Mouse (Mus musculus): ENCODE data around the gene Tmem150c. TPM values are rescaled to one million over a fixed set of nuclear protein-coding genes. Genes with fewer than 3 reads are reported as not detected.

The Tmem150c gene
- polyA plus RNA-seq, 1 experiment: not detected

DNA sequence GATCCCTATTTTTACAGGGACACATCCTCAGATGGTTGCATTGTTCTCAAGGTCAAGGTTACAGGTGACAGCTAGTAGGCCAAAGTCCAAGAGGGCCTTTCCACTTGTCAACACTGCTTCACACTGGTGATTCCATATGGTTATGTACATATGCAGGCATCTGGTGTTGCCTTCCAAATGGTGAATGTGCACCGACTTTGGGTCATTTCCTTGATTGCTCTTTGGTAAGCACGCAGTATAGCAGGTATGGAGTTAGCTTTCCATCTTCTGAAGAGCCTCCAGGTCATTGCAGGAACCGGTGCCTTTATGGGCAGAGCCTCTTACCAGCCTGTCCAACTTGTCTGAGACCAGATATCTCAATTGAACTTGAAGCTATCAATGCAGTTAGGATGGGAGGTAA, 127.0 kb downstream of the Tmem150c start:
- TF ChIP-seq GATA1 (IDR thresholded peaks at IDR 0.05; ENCODE audit: low read length) (no peak), TAL1 (IDR thresholded peaks at IDR 0.05; ENCODE audit: low read length) (no peak)
- Histone ChIP-seq H3K4me3 (replicated peaks) (no peak overlapping the region), H3K36me3 (ENCODE audit: control insufficient read depth) (peaks cover 73% of the 10 kb centered on the region), H3K9me3 (ENCODE audit: control insufficient read depth, low read length) (no peaks in the 10 kb centered on the region), H3K4me1 (ENCODE audit: control insufficient read depth) (peaks cover 31% of the 10 kb centered on the region), H3K27me3 (ENCODE audit: control insufficient read depth) (no peaks in the 10 kb centered on the region)

DNA sequence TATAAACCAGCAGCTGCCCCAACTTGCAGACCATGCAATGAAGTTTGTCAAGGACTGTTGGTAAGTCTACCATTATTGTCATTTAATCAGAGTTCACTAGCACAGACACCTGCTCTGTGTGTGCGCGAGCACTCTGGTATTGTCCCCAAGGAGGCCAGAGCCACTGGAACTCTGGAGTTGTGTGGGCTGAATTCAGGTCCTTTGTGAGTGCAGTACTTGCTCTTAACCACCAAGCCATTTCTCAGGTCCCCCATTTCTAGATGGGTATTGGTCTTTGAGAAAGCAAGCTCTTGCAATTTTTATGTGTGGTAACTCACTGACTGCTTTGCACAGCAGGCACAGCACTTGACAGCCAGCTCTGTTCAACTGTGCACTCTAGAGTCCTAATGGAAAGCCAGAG, 127.5 kb downstream of the Tmem150c start:
- peaks cover 25% of the 10 kb centered on the region for H3K4me1 ChIP-seq (ENCODE audit: control insufficient read depth)
- no peaks in the 10 kb centered on the region for H3K27me3 ChIP-seq (ENCODE audit: control insufficient read depth)
- H3K9me3 ChIP-seq (ENCODE audit: control insufficient read depth, low read length): no peaks in the 10 kb centered on the region
- peaks cover 68% of the 10 kb centered on the region for H3K36me3 ChIP-seq (ENCODE audit: control insufficient read depth)
- no peak for TF ChIP-seq GATA1 (IDR thresholded peaks at IDR 0.05; ENCODE audit: low read length)
- TF ChIP-seq TAL1 (IDR thresholded peaks at IDR 0.05; ENCODE audit: low read length): no peak
- H3K4me3 ChIP-seq (replicated peaks): no peak overlapping the region

DNA sequence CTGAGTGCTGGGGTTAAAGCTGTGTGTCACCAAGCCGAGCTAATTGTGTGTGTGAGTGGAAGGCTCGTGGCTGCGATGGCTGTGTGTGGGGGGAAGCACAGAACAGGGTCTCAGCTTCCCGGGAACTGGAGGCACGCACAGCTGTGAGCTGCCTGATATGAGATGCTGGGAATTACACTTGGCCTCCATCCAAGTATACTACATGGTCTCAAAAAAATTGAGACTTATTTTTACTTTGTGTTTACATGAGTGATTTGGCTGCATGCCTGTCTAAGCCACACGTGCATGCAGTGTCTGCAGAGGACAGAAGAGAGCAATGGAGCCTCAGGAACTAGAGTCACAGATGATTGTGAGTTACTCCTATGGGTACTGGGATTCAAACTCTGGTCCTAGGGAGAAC, 129.5 kb downstream of the Tmem150c start:
- Histone ChIP-seq H3K27me3 (ENCODE audit: control insufficient read depth) (no peaks in the 10 kb centered on the region), H3K36me3 (ENCODE audit: control insufficient read depth) (peaks cover 47% of the 10 kb centered on the region), H3K9me3 (ENCODE audit: control insufficient read depth, low read length) (no peaks in the 10 kb centered on the region), H3K4me1 (ENCODE audit: control insufficient read depth) (peaks cover 12% of the 10 kb centered on the region), H3K4me3 (replicated peaks) (no peak overlapping the region)
- TF ChIP-seq GATA1 (IDR thresholded peaks at IDR 0.05; ENCODE audit: low read length) (no peak), TAL1 (IDR thresholded peaks at IDR 0.05; ENCODE audit: low read length) (no peak)

Other genes with a start within 250 kb of the Tmem150c start
- 47.2 and 60.2 TPM in 2 replicates for gene Hnrnpd, start 180.9 kb downstream of the Tmem150c start, polyA plus RNA-seq (2012)
- gene 4930524J08Rik, start 180.7 kb downstream of the Tmem150c start, polyA plus RNA-seq (2012): 1.8 and 1.9 TPM in 2 replicates
- 12.5 and 13.3 TPM in 2 replicates for gene Hnrnpdl, start 120.1 kb downstream of the Tmem150c start, polyA plus RNA-seq (2012)
- gene Enoph1, start 119.8 kb downstream of the Tmem150c start, polyA plus RNA-seq (2012): 0.43 and 0.55 TPM in 2 replicates